Mouse (Mus musculus) forebrain, embryonic 11.5 days (tissue): ENCODE data around the gene Las1l. TPM values are rescaled to one million over a fixed set of nuclear protein-coding genes. Genes with fewer than 3 reads are reported as not detected.

Experiments
- polyA plus RNA-seq: library from polyadenylated mRNA; unstranded; fragments of >200 nt; fragmentation: Nextera tagmentation; extraction: Ambion mirVana; gene quantifications from 2 replicates; pipeline ENCODE4 v1.2.1, GENCODE M21; 2014

Las1l gene
- polyA plus RNA-seq, 1 experiment from 2014 or later, result 48.6 TPM

Other genes starting within 250 kb of the Las1l start
- 3.6 and 3.7 TPM in 2 replicates for gene Zc3h12b, start 245.3 kb downstream of the Las1l start, polyA plus RNA-seq
- gene Msn, start 139.1 kb upstream of the Las1l start, polyA plus RNA-seq, result 106 and 107 TPM in 2 replicates